Mouse (Mus musculus) spleen, postnatal 10 days (tissue): ENCODE data around the gene Nt5c3b.

Experiments used
- DNase-seq, 2 experiments: peaks; one replicate each; pipeline ENCODE4 v3.0.0; 2021 to 2022; ENCODE audit warnings: low spot score in 2 of 2

Nt5c3b gene

DNA sequence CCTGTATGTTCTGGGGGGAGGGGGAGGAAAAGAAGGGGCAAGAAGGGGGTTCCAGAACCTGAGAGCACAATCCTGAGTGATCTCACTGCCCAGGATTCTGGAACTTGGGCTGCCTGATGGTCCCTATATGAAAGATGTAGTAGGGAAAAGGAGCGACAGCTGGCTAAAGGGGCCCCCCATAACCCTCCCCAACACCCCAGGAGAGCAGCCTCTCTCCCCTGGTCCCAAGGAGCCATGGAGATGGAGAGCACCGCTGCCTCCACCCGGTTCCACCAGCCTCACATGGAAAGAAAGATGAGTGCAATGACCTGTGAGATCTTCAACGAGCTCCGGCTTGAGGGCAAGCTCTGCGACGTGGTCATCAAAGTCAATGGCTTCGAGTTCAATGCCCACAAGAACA lies at the start of gene Nt5c3b, which contains the start of gene Klhl10:
Nt5c3b (minus strand) TSS at position 12 of the 400 bp plus-strand sequence.
Klhl10 (plus strand) TSS at position 121 of the 400 bp plus-strand sequence.
- no peak for DNase-seq

GRCm38 (mm10) chr11:100490951-100491350 lies 49.3 kb upstream of the Nt5c3b start:
- DNase-seq: peak in 1 of 2 experiments; percentile 28

GRCm38 (mm10) chr11:100485801-100486538 lies 44.4 kb upstream of the Nt5c3b start:
- DNase-seq: peak in 1 of 2 experiments; percentile 49

GRCm38 (mm10) chr11:100484461-100484860 lies 42.9 kb upstream of the Nt5c3b start:
- no peak for DNase-seq

GRCm38 (mm10) chr11:100479152-100479551 lies 37.5 kb upstream of the Nt5c3b start:
- DNase-seq: no peak

DNA sequence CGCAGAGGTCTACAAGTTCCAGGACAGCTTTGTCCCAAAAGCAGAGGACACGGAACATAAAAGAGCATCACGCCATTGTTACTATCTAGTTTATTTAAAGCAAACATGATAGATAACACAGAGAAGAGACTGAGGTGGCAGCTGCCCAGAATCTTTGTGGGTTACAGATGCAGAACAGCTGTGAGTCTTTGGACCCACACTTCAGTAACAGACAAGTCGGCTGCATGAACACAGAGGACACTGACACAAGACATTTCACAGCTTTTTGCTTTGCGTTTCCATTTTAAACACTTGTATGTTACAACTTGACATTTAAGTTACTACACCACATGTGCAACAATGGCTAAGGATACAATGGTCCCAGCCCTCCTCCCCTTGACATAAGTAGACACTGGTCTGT lies 34.7 kb upstream of the Nt5c3b start:
- no peak for DNase-seq

GRCm38 (mm10) chr11:100472935-100473295 lies 31.3 kb upstream of the Nt5c3b start:
- no peak for DNase-seq

DNA sequence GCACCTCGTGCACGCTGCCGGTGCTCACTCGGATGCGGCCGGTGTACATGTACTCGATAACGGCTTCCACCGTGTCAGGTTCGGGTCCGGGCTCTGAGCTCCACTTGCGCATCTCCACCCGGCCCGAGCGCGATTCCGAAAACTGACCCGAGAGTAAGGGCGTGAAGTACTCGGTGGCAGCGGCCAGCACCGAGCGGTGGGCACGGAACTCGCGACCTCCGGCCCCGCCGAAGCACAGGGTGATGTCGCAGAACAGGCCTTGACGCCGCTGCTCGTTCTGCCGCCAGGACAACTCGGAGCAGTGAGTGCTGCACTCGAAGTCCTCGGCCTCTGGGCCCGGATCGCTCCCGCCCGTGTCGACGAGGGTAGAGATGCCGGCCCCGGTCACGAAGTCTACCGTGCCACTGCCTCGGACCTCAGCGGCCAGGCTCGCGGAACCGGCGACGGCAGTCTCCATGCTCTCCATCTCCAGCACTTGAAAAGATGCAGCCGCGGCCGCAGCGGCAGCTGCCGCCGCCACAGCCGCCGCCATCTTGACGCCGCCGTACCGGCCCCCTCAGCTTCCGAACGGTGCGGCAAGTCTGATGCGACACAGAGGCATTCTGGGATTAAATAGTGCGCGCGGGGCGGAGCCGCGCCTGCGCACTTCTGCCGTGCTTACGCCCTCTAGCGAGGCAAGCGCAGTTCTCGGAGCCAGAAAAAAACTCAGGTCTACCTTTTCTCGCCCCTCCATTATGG lies 30.8 kb upstream of the Nt5c3b start, which contains the start of gene Klhl11:
Klhl11 (minus strand) TSS at position 545 of the 738 bp plus-strand sequence.
- DNase-seq: peak; percentile 88 to 91

- no peak for DNase-seq
Measured at GRCm38 (mm10) chr11:100471352-100472196, 30.0 kb upstream of the Nt5c3b start.

DNA sequence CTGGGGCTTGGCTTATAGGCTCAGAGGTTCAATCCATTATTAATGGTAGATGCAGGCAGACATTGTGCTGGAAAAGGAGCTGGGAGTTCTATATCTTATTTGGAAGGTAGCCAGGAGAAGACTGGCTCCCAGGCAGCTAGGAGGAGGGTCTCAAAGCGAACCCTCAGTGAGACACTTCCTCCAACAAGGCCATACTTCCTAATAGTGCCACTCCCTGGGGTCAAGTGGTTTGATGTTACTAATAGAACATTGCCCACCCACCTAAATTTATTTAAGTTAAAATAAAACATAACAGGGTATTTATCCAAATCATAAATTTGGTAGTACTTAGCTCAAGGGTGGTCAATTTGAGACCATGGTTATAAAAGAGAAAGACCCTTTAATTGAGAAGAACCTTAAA lies 24.2 kb upstream of the Nt5c3b start:
- DNase-seq: no peak

- DNase-seq: no peak
Measured at GRCm38 (mm10) chr11:100465229-100465792, 23.7 kb upstream of the Nt5c3b start.

- no peak for DNase-seq
Measured at GRCm38 (mm10) chr11:100462699-100463098, 21.1 kb upstream of the Nt5c3b start.

GRCm38 (mm10) chr11:100457711-100458110 lies 16.1 kb upstream of the Nt5c3b start:
- DNase-seq: no peak

- no peak for DNase-seq
Measured at GRCm38 (mm10) chr11:100457247-100457646, 15.6 kb upstream of the Nt5c3b start.

GRCm38 (mm10) chr11:100442625-100443024 lies 1.0 kb upstream of the Nt5c3b start:
- no peak for DNase-seq

GRCm38 (mm10) chr11:100440691-100441522 lies 701 bp downstream of the Nt5c3b start:
- DNase-seq: peak; percentile 68 to 86

- DNase-seq: no peak
Measured at GRCm38 (mm10) chr11:100437901-100438300, 3.7 kb downstream of the Nt5c3b start.

DNA sequence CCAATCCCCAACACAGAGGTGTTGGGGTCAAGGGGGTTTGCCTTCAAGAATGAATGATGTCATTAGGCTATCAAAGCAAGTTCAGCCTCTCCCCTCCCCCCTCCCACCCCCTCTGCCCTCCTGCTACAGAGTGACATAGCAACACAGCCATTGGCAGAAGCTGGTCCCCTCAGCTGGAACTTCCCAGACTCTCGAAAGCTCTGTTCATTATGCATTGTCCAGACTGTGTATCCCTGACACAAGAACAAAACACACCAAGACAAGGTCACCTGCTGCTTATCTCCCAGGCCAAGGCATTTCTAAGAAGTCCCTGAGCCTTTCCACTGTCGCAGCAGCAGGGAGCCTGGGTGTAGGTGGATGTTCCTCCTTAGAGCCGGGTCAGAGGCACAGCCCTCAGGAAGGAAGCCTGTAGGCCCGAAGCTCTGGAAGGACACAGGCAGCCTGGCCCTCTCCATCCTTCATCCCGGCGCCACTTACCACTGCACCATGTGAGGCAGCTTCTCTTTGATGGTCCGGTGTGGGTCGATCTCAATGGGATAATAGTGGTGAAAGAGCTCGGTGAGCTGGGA lies 5.8 kb downstream of the Nt5c3b start:
- DNase-seq: no peak

GRCm38 (mm10) chr11:100432002-100432401 lies 9.6 kb downstream of the Nt5c3b start:
- no peak for DNase-seq

- DNase-seq: no peak
Measured at GRCm38 (mm10) chr11:100430052-100430451, 11.6 kb downstream of the Nt5c3b start.
